Mouse (Mus musculus) erythroid progenitor cell, adult 5-6 weeks (primary cell): ENCODE data around the gene Rnf115. TPM values are rescaled to one million over a fixed set of nuclear protein-coding genes. Genes with fewer than 3 reads are reported as not detected.

Experiments used
- ATAC-seq: replicated peaks from 2 replicates; pipeline ENCODE4 v1.8.0; 2016; ENCODE audit warnings: moderate number of reproducible peaks, mild to moderate bottlenecking, moderate TSS enrichment, inconsistent platforms; ENCODE audit not compliant: poor library complexity, low FRiP score, severe bottlenecking
- total RNA-seq, 2 experiments: library from RNA; stranded (forward) in 1 of 2; stranded (reverse) in 1 of 2; fragments of 150-400 nt in 1 of 2; fragments of 186-747, 209-891 nt in 1 of 2; gene quantifications; 2 replicates each; pipeline versions ENCODE4 v1.2.3 to v1.2.4; 2015 to 2017; ENCODE audit warnings: low replicate concordance in 2 of 2

Gene Rnf115
- total RNA-seq, 2 experiments from 2014 or later: 32.7 to 45.3 TPM

DNA sequence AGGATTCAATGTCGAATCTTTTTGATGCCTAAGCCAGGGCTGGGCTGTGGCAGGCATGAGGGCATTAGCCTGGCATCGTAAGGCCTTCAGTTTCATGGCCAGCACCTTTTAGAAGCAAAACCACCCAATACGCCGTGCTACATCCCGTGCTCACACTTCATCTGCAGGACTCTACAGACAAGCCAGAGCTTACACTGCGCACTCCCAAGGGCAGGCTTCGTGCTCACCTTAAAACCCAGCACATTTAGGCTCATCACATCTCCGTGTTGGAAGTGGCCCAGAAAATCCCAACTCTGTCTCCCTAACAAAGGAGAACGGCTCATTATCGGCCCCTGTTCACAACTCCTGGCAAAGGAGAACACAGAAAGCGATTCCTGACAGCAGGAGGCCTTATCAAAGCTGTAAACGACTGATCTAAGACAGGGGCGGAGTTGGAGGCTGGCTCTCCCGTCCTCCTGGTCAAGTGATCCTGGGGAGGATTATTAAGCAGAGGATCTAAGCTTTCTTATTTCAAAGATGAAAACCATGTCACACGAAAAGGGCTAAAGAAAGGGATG, 100.9 kb downstream of the Rnf115 start:
- no peak for ATAC-seq

GRCm38 (mm10) chr3:96828984-96829383, 101.5 kb downstream of the Rnf115 start, which contains the start of the genes Pdzk1 and Cd160:
Gene Pdzk1, plus strand, starts transcription at chr3:96829284.
Gene Cd160, minus strand, starts transcription at chr3:96829351.
- ATAC-seq: no peak

GRCm38 (mm10) chr3:96829856-96830255, 102.4 kb downstream of the Rnf115 start:
- no peak for ATAC-seq

- ATAC-seq: no peak
Observed at GRCm38 (mm10) chr3:96832930-96833329, 105.5 kb downstream of the Rnf115 start.

- no peak for ATAC-seq
Observed at GRCm38 (mm10) chr3:96834587-96835348, 107.3 kb downstream of the Rnf115 start.

DNA sequence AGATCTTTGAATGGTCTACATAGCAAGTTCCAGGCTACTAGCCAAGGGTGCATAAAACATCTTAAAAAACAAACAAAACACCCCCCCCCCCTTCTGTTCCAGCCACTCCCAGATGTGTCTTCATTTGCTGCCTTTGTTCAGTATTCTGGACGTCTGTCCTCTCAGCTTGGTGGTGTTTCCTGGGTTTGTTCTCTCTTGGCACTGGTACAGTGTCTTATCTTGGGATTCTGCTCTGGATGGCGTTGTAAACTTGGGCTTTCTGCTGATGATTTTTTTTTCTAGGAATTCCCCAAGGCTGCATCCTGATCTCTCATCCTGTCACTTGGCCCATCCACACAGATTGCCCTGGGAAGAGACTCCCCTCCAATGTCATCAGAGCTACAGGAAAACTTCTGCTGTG, 109.0 kb downstream of the Rnf115 start:
- ATAC-seq: no peak

- ATAC-seq: no peak
Observed at GRCm38 (mm10) chr3:96838996-96839645, 111.7 kb downstream of the Rnf115 start.

Other genes with a start within 250 kb of the Rnf115 start
- not detected in 2 replicates for gene Hfe2, start 202.5 kb upstream of the Rnf115 start, total RNA-seq (2015; ENCODE audit: low replicate concordance)
- gene Hfe2, start 202.5 kb upstream of the Rnf115 start, total RNA-seq (2017; ENCODE audit: low replicate concordance): not detected in 2 replicates
- gene Txnip, start 169.7 kb upstream of the Rnf115 start, total RNA-seq (2015; ENCODE audit: low replicate concordance): 99.5 and 157 TPM in 2 replicates
- 59.8 and 70.0 TPM in 2 replicates for gene Txnip, start 169.7 kb upstream of the Rnf115 start, total RNA-seq (2017; ENCODE audit: low replicate concordance)
- gene Gm16253, start 150.7 kb upstream of the Rnf115 start, total RNA-seq (2015; ENCODE audit: low replicate concordance): not detected in 2 replicates
- not detected in 2 replicates for gene Gm16253, start 150.7 kb upstream of the Rnf115 start, total RNA-seq (2017; ENCODE audit: low replicate concordance)
- 29.2 and 32.7 TPM in 2 replicates for gene Polr3gl, start 133.5 kb upstream of the Rnf115 start, total RNA-seq (2015; ENCODE audit: low replicate concordance)
- 20.9 and 63.7 TPM in 2 replicates for gene Polr3gl, start 133.5 kb upstream of the Rnf115 start, total RNA-seq (2017; ENCODE audit: low replicate concordance)
- not detected in 2 replicates for gene Ankrd34a, start 131.0 kb upstream of the Rnf115 start, total RNA-seq (2015; ENCODE audit: low replicate concordance)
- not detected in 2 replicates for gene Ankrd34a, start 131.0 kb upstream of the Rnf115 start, total RNA-seq (2017; ENCODE audit: low replicate concordance)
- gene Lix1l, start 126.5 kb upstream of the Rnf115 start, total RNA-seq (2015; ENCODE audit: low replicate concordance): not detected in 2 replicates
- 0.13 TPM in 1 of 2 replicates, not detected in the other for gene Lix1l, start 126.5 kb upstream of the Rnf115 start, total RNA-seq (2017; ENCODE audit: low replicate concordance)
- 54.5 and 72.4 TPM in 2 replicates for gene Rbm8a, start 97.7 kb upstream of the Rnf115 start, total RNA-seq (2015; ENCODE audit: low replicate concordance)
- gene Rbm8a, start 97.7 kb upstream of the Rnf115 start, total RNA-seq (2017; ENCODE audit: low replicate concordance): 18.3 and 36.5 TPM in 2 replicates
- 9.7 and 18.9 TPM in 2 replicates for gene Pex11b, start 92.3 kb upstream of the Rnf115 start, total RNA-seq (2015; ENCODE audit: low replicate concordance)
- gene Pex11b, start 92.3 kb upstream of the Rnf115 start, total RNA-seq (2017; ENCODE audit: low replicate concordance): 0.68 and 5.4 TPM in 2 replicates
- not detected in 2 replicates for gene Gm42957, start 92.2 kb upstream of the Rnf115 start, total RNA-seq (2015; ENCODE audit: low replicate concordance)
- gene Gm42957, start 92.2 kb upstream of the Rnf115 start, total RNA-seq (2017; ENCODE audit: low replicate concordance): not detected in 2 replicates
- 0.36 TPM in 1 of 2 replicates, not detected in the other for gene Itga10, start 82.1 kb upstream of the Rnf115 start, total RNA-seq (2015; ENCODE audit: low replicate concordance)
- gene Itga10, start 82.1 kb upstream of the Rnf115 start, total RNA-seq (2017; ENCODE audit: low replicate concordance): not detected in 2 replicates
- gene Ankrd35, start 57.5 kb upstream of the Rnf115 start, total RNA-seq (2015; ENCODE audit: low replicate concordance): not detected in 2 replicates
- gene Ankrd35, start 57.5 kb upstream of the Rnf115 start, total RNA-seq (2017; ENCODE audit: low replicate concordance): not detected in 2 replicates
- 1.3 and 6.5 TPM in 2 replicates for gene Pias3, start 31.3 kb upstream of the Rnf115 start, total RNA-seq (2015; ENCODE audit: low replicate concordance)
- gene Pias3, start 31.3 kb upstream of the Rnf115 start, total RNA-seq (2017; ENCODE audit: low replicate concordance): 2.1 TPM in 1 of 2 replicates, not detected in the other
- not detected in 2 replicates for gene Nudt17, start 19.1 kb upstream of the Rnf115 start, total RNA-seq (2015; ENCODE audit: low replicate concordance)
- gene Nudt17, start 19.1 kb upstream of the Rnf115 start, total RNA-seq (2017; ENCODE audit: low replicate concordance): 2.3 TPM in 1 of 2 replicates, not detected in the other
- 16.2 and 34.8 TPM in 2 replicates for gene Polr3c, start within 50 bp of the Rnf115 start, total RNA-seq (2015; ENCODE audit: low replicate concordance)
- gene Polr3c, start within 50 bp of the Rnf115 start, total RNA-seq (2017; ENCODE audit: low replicate concordance): 21.6 and 27.7 TPM in 2 replicates
- 1.8 and 4.6 TPM in 2 replicates for gene Pdzk1, start 101.6 kb downstream of the Rnf115 start, total RNA-seq (2015; ENCODE audit: low replicate concordance)
- 2.4 and 6.9 TPM in 2 replicates for gene Pdzk1, start 101.6 kb downstream of the Rnf115 start, total RNA-seq (2017; ENCODE audit: low replicate concordance)
- gene Cd160, start 101.7 kb downstream of the Rnf115 start, total RNA-seq (2015; ENCODE audit: low replicate concordance): 1.8 TPM in 1 of 2 replicates, not detected in the other
- gene Cd160, start 101.7 kb downstream of the Rnf115 start, total RNA-seq (2017; ENCODE audit: low replicate concordance): 0.26 TPM in 1 of 2 replicates, not detected in the other
- gene Gja5, start 177.0 kb downstream of the Rnf115 start, total RNA-seq (2015; ENCODE audit: low replicate concordance): not detected in 2 replicates
- 0.39 TPM in 1 of 2 replicates, not detected in the other for gene Gja5, start 177.0 kb downstream of the Rnf115 start, total RNA-seq (2017; ENCODE audit: low replicate concordance)
- 2.9 TPM in 1 of 2 replicates, not detected in the other for gene Gpr89, start 177.7 kb downstream of the Rnf115 start, total RNA-seq (2015; ENCODE audit: low replicate concordance)
- gene Gpr89, start 177.7 kb downstream of the Rnf115 start, total RNA-seq (2017; ENCODE audit: low replicate concordance): 1.6 and 3.5 TPM in 2 replicates
- not detected in 2 replicates for gene Gja8, start 198.4 kb downstream of the Rnf115 start, total RNA-seq (2015; ENCODE audit: low replicate concordance)
- not detected in 2 replicates for gene Gja8, start 198.4 kb downstream of the Rnf115 start, total RNA-seq (2017; ENCODE audit: low replicate concordance)